Mouse (Mus musculus): Measurements from ENCODE around the gene Satb1. TPM values are rescaled to one million over a fixed set of nuclear protein-coding genes. Genes with fewer than 3 reads are reported as not detected.

Gene Satb1
- 1.7 and 1.9 TPM in 2 replicates for polyA plus RNA-seq (2012; rRNA removed)

DNA sequence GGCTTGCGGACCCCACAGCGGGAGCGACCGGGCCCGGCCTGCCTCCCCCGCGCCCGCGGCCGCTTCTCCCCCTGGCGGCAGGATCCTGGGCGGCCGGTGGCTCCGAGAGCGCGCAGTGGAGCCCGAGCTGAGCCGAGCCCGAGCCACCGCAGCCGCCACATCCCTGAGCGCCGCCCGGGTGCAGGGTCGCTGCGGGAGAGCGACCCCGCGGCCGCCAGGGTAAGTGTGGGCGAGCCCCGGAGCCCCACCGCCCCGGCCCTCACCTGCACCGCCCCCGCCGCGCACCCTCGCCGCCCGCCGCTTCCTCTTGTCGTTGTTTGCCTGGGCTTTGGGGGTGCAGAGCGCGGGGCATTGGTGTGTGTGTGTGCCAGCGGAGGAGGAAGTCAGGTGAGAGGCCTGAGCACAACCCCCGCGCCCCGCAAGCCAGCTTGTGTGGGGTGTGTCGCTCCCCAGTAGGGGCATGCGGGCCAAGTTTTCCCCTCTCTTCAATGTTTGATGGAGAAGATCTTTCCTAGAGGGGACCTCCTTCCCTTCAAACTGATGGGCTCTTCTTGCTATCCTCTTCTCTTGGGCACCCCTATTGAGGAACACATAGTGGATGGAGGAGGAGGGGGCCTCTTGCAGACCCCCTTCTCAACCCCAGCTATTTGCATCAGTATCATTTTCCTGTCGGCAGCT, at the start of gene Satb1:
Satb1 (minus strand) TSS at position 391 of the 678 bp plus-strand sequence.

Data from stomach, adult 2 months (tissue).